Mouse (Mus musculus) common myeloid progenitor, adult 5-6 weeks (primary cell): ENCODE measurements at regions not wholly inside any gene's neighbourhood (a gene's known extent, or its start where the extent isn't known, plus 50 kb on each side); places are given as distances from the start of the nearest gene placed in this dataset.

Source experiments
- ATAC-seq: replicated peaks from 2 replicates; pipeline ENCODE4 v1.8.0; 2016; ENCODE audit warnings: low read depth, mild to moderate bottlenecking, moderate TSS enrichment, inconsistent platforms; ENCODE audit not compliant: poor library complexity, severe bottlenecking

- no peak for ATAC-seq
Observed at GRCm38 (mm10) chr16:29787633-29788511, 208.7 kb downstream of the Opa1 start.

GRCm38 (mm10) chr16:29790064-29790463, 210.9 kb downstream of the Opa1 start:
- no peak for ATAC-seq

- ATAC-seq: no peak
Observed at GRCm38 (mm10) chr16:29799250-29799649, 220.1 kb downstream of the Opa1 start.

- ATAC-seq: 0 out of 2 replicates have a peak, but pooled peaks have one; percentile 47
Observed at GRCm38 (mm10) chr16:29799893-29800292, 220.8 kb downstream of the Opa1 start.

GRCm38 (mm10) chr16:29800457-29800856, 221.3 kb downstream of the Opa1 start:
- ATAC-seq: no peak

- ATAC-seq: no peak
Observed at GRCm38 (mm10) chr16:29802085-29802484, 223.0 kb downstream of the Opa1 start.

GRCm38 (mm10) chr16:29802603-29803002, 223.5 kb downstream of the Opa1 start:
- ATAC-seq: no peak

- ATAC-seq: no peak
Observed at GRCm38 (mm10) chr16:29807859-29808258, 228.7 kb downstream of the Opa1 start.

- no peak for ATAC-seq
Observed at GRCm38 (mm10) chr16:29808851-29809250, 229.7 kb downstream of the Opa1 start.

- peak; percentile 16; the same call in 1 of the 2 replicates for ATAC-seq
Observed at GRCm38 (mm10) chr16:29813411-29814038, 234.4 kb downstream of the Opa1 start.

- ATAC-seq: peak; percentile 93
Observed at GRCm38 (mm10) chr16:29814039-29814438, 234.9 kb downstream of the Opa1 start.

- no peak for ATAC-seq
Observed at GRCm38 (mm10) chr16:29814655-29815054, 235.5 kb downstream of the Opa1 start.

- ATAC-seq: no peak
Observed at GRCm38 (mm10) chr16:29815200-29815599, 236.1 kb downstream of the Opa1 start.

GRCm38 (mm10) chr16:29815632-29816337, 236.7 kb downstream of the Opa1 start:
- ATAC-seq: no peak

- ATAC-seq: no peak
Observed at GRCm38 (mm10) chr16:29816681-29817369, 237.7 kb downstream of the Opa1 start.

- ATAC-seq: peak; percentile 39
Observed at GRCm38 (mm10) chr16:29818807-29819440, 239.8 kb downstream of the Opa1 start.

- no peak for ATAC-seq
Observed at GRCm38 (mm10) chr16:29820704-29821103, 241.6 kb downstream of the Opa1 start.

GRCm38 (mm10) chr16:29822110-29822509, 242.1 kb upstream of the Hes1 start:
- no peak for ATAC-seq

GRCm38 (mm10) chr16:29822843-29823401, 241.3 kb upstream of the Hes1 start:
- ATAC-seq: no peak
